Mouse (Mus musculus) yolk sac, embryonic 10.5 days (tissue): ENCODE data around the gene Fkrp.
A peak's percentile ranks its signal among the peaks of the same experiment; 100 is the strongest.

Source experiments
- DNase-seq: peaks from one replicate; pipeline ENCODE4 v3.0.0-alpha.2; 2017; ENCODE audit warnings: low spot score

Fkrp gene

DNA sequence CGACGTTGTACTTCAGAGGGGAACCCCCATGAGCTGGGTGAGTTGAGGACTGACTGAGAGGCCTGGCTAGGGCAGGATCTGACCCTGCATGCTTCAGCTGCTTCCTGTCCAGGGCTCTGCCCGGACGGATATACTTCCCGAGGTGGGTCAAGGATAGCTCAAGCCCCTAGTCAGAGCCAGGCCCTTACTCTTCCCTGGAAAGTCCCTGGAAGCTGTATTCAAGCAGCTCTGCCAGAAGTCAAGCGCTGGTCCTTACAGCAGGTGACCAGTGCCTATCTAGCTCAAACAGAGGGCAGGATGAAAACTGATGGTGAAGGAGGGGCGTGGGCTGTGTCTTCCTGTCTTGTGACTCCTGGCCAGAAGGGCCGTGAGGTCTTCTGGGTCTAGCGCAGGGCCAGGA lies 13.9 kb upstream of the Fkrp start:
- no peak for DNase-seq

DNA sequence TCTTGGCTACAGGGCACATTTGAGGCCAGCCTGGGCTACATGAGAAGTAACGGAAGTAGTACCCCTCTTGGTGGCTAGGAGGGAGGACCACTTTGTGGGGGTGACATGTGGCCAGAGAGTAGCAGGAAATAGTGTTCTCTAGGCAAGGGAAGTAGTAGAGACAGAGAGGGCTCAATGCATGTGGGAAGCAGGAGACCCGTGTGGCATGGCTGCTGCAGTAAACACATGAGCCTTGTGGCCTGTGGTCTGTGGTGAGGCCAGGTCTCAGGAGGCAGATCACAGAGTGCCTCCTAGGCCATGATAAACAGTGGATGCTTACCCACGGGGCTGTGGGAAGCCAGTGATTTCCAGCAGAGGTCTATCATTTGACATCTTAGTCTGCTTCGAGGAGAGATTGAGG lies 10.7 kb upstream of the Fkrp start:
- DNase-seq, result no peak

DNA sequence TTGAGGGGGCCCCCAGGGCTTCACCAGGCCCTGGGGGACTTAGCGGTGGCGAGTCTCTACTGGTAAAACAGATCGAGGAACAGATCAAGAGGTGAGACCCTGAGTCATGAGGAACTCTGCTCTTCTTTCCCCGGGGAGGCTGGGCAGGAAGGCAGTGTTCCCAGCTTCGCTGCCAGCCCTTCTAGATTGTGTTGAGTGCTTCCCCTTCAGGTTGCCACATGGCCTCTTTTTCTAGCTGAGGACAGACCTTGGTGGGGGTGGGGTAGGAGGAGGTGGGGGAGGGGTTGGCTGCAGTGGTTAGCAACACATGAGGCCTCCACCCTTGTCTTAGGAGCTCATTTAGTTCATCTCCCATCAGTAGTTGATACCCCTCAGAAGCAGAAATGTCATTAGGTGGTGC lies 10.0 kb upstream of the Fkrp start:
- DNase-seq, result no peak

DNA sequence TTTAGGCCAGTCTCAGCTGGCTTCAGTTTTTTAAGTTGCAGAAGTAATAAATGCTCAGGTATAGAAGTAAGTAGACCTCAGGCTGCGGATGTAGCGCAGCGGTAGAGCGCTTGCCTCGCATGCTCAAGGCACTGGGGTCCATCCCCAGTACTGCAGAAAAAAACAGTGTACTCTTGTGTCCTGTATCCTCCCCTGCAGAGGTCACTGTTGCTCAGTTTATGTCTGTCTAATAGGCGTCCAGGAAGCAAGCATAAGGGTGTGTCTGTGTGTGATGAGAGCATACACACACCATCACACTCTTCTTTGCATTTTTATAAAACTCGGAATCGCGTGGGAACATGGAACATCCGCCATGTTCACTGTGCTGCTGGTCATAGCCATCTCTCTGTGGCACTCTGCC lies 9.3 kb upstream of the Fkrp start:
- DNase-seq, result no peak

DNA sequence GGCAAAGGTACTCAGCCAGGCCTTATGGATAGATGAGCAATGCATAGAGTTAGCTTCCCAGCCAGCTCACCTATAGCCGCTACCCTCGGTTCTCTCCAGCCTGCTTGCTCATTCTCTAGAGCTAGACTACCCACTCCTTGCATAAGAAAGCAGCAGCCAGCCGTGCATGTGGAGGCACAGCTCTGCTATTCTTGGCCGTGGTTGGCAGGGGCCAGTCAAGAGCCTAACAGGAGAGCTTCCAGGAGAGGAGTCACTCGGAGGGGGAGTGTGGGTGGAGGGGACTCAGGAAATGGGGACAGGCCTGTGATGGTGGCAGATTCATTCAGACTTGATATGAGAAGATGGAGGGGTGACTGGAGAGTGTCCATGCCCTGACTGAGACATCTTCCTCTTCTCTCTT lies 7.2 kb upstream of the Fkrp start:
- no peak for DNase-seq

DNA sequence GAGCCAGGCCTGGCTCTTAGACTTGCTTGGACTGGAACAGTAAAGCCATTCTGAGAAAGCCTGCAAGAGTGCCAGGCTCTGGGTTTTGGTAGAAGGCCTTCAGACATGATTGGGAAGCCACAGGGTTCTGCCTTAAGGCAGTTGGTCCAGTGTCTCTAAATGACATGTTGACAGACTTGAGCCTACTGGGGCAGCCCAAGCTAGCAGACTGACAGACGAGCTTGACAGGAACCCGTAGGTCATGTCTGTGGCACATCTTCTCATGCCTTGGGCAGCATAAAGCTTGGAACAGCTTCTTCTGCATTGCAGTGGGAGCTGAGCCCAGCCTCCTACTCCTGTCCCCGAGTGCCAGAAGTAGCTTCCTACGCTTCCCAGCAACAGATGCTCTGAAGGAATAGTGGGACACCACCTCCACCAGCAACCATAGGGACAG lies 5.2 kb upstream of the Fkrp start:
- no peak for DNase-seq

DNA sequence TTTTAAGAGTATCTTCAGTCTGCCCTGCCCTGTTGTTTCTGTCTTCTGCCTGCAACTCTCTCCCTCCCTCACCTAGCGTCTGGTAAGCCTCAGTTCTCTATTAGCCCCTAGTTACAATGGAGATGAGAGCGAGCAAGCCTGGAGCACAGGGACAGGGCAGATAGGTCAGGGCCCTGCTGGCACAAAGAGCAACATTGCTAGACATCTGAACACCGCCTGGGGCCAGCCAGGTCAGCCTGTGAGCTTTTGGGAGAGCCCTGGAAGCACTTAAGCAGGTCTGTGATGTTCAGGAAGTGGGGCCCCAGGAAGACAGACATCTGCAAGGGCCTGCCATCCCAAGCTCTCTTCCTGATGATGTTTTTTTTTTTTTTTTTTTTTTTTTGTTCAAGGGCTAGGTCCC lies 4.6 kb upstream of the Fkrp start:
- DNase-seq, result no peak

DNA sequence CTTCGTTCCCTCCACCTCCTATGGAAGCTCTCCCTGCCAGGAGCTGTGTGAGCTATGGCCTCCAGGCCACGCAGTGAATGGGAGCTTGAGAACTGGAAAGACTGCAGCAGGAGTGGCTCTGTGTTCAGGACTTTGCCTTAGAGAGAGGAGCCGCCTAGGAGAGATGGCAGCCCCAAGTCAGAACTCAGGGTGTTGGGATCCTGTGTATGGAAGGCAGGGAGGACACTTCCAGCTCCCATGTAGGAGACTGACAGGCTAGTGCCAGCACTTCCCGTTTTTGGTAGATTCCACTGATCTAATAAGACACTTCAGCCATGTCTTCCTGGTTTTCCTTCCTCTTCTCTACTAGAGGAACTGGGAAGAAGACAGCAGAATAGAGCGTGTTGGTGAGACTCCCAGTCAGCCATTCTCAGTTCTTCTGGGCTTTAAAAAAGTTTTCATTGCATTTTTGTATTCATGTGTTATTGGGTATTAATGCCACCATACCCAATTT lies 3.8 kb upstream of the Fkrp start:
- no peak for DNase-seq

DNA sequence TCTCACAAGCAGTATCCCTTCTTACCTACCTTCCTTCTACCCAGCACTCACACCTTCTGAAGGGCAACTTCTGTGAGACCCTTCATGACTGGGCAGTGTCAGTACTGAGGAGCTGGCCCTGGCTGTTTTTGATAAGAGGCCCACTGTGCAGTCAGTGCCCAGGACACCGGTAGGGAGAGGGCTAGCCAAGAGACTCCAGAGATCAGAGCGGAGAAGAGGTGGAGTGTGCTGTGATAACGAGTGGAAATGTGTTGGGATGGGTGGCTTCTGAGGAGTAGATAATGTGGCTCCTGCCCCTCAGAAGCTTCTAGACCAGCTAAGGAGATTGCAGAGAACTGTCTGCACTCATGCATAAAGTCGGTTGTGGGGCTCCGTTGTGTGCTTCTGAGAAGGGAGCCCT lies 3.3 kb upstream of the Fkrp start:
- DNase-seq, result no peak

DNA sequence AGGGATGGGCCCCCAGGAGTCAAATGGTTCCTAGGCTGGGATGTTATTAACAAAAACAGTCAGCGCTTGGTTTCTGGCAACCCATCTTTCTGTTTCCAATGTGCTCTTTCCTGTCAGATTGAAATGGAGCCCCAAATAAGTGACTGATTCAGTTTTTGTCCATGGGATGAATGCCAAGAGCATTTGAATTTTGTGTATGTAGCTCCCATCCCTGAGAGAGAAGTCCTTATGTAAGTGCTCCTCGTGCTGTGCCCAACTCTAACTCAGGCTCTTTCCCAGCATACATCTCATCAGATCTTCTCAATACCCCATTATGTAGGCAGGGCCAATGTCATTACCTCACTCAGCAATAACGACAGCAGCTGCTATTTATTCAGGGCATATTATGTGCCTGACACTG lies 1.2 kb upstream of the Fkrp start:
- no peak for DNase-seq

DNA sequence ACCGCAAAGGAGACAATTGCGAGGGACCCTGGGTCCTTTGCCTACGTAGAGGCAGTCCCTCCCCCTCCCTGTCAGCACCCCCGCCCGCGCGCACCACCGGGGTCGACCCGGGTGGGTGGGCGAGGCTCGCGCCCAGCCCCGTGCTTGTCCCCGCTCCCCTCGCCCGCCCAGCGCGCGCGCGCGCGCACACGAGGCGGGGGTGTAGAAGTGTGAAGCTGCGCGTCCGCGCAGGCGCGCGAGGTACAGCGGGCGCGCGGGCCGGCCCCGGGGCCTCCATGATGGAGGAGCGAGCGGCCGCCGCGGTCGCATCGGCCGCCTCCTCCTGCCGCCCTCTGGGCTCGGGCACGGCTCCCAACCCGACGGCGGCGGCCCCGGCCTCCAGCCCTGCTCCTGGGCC lies 456 bp downstream of the Fkrp start:
- DNase-seq, result peak; percentile 76

DNA sequence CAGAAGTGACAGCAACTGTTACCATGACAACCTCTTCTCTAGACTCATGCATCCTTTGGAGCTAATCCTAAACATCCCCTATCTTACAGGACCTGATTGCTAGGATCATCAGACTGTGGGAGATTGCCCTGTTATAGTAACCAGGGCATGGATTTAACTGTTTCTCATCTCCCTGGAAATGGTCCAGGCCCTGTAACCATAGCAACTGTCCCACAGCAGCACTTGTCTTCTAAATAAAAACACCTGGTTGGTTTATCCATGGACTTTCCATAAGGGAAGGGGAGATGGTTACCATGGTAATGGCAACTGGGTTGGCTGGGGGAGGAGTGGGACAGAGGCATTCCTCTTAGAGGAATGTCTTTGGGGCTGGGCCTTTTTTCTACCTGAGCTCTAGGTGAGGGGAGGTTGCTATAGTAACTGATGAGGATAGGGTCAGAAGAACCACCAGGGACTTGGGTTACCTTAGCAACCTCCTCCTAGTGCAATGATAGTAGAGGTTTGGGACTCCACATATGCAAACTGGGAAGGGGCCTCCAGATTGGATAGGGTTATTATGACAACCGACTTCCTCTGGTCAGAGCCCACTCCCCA lies 1.1 kb downstream of the Fkrp start, which contains the start of gene Strn4:
Gene Strn4 (plus strand): TSS at position 539 of the 591 bp plus-strand sequence.
- DNase-seq, result peak; percentile 21

DNA sequence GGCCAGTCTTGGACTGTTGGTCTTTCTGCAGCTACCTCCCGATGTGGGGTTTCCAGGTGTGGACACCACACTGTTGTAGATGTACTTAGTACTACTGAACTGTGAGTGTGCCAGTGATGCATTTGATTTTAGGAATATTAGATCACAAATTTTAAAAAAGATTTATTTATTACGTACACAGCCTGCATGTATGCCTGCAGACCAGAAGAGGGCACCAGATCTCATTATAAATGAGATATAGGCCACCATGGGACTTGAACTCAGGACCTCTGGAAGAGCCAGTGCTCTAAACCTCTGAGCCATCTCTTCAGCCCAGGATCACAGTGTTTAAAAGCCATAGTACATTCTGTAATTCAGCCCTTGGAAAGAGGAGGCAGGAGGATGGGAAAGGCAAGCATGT lies 4.0 kb downstream of the Fkrp start:
- no peak for DNase-seq

DNA sequence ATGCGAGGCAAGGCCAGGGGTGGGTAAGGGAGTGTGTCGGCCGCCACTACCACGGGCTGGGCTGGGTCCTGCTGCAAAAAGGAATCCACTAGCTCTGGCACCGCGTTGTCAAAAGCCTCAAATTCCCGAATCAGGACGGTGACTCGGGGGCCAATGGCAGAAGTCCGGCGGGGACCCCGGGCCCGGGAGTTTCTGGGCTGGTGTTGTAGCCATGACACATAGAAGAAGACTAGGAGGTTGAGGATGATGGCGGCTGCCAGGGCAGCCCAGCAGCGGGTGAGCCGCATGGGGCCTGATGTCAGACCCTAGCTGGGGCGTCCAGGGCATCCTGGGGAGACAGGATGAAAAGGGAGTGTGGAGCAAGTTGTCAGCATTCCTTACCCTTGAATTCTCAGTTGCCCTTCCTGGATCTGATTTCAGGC lies 4.9 kb downstream of the Fkrp start:
- no peak for DNase-seq

DNA sequence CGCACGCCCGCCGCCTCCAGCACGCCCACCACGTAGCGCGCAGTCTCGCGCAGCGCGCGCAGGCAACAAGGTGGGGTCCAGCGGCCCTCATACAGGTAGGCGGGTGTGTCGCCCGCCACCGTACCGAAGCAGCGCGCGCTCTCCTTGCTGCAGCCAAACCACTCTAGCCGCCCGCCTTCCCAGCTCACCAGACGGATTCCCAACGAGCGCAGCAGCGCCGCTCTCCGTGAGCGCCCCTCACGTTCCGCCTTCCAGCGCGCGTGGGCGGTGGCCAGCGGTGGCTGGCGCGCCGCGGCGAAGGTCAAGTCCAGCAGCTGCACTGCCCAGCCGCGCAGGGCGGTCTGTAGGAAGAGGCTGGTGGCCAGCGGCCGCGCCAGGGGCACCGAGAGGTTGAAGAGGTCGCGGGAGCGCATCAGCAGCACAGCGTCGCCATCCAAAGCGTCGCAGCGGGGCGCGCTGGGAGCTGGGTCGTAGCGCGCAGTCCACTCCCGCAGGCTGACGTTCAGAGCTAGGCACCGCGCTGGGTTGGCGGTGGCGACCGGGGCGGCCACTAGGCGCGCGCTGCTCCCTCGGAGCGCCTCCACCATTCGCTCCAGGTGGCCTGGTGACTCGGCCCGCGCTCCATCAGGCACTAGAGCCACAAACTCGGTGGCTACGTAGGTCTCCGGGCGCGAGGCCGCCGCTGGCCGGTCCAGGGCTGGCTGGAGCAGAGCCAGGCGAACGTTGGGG lies 5.4 kb downstream of the Fkrp start:
- DNase-seq, result no peak

DNA sequence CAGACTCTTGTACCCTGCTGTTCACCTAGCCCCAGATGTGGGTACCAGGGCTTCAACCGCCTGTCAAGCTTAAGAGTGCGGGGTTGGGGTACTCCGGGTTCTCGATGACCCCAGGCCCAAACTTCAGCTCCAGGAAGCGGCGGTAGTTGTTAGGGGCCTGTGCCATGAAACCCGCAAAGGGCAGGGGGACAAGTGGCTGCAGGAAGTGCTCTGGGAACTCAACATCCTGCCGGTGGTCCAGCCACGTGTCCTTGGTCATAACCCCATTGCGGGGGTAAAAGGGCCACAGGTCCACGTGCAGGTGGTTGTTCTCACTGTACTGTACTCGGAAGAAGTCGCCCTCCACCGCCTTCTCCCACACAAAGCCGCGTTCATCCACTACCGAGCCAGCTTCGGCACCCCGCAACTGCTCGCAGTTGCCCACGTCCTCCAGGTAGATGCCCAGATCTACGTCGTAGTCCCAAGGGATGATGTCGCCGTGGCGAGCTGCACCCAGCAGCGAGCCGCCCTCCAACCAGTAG lies 6.1 kb downstream of the Fkrp start:
- no peak for DNase-seq

DNA sequence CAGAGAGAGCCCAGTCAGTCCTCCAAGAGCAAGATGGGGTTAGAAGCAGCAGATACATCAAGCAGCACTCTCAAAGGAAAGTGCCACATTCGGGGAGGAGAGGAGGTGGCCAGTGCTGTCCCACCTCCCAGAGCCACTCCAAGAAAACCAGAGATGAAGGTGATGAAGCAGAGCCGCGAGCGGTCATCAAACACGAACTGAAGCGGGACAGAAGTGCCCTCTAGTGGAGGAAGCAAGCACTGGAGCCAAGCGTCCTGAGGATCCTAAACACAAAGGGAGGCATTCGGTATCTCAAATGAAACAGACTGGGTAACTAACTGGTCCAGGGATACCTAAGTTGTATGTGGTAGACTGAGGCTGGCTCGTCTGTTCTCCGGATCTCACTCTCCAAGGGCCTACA lies 6.8 kb downstream of the Fkrp start:
- peak; percentile 45 for DNase-seq

DNA sequence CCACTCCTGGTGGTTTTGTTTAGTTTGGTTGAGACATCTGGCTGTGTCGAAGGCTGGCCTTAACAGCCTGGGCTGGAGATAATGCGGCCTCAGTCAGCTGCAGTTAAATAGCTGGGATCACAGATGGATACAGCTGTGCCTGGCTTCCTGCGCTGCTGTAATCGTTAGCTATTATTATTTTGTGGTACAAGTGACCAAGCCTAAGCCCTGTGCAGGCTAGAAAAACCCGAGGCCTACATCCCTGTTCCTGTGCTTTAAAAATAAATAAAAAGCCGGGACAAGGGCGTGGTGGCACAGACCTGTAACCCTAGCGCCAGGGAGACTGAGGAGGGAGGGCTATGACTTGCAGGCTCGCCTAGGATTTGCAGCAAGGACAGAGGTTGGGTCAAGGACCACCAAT lies 7.9 kb downstream of the Fkrp start:
- DNase-seq, result no peak

DNA sequence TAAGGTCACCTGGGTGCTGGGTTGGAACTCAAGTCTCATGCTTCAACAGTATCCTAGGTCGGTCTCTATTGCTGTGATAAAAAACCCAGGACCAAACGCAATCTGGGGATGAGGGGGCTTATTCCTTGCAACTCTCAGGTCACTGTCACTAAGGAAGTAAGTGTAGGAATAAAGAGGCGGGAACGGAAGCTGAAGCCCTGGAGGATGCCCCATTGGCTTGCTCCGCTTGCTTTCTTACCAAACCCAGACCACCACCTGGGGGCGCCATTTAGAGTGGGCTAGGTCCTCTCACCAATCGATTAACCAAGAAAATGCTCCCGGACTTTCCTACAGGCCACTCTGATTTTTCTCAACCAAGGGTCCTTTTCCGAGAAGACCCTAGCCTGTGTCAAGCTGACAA lies 8.6 kb downstream of the Fkrp start:
- no peak for DNase-seq

DNA sequence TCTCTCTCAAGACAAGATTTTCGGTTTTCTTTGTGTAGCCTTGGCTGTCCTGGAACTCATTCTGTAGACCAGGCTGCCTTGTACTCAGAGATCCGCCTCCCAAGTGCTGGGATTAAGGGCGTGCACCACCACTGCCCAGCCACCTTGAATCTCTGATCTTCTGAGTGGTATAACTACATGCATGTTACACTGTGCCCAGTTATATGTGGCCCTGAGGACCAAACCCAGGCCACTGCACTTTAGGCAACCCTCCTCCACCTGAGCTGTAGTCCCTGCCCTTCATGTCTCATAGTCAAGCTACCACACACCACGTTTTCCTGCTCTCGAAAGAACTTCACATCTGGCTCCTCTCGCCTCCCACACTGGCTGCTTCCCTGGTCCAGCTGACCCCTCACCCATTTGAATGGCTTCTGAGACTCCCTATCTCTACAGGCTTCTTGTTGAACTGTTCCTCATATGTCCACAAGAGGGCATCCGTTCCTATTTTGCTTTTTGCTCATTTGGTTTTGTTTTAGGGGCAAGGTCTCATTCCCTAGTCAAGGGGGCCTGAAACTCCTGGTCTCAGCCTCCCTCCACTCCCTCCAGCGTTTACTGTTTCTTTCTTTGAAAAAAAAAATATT lies 12.0 kb downstream of the Fkrp start:
- DNase-seq, result no peak

DNA sequence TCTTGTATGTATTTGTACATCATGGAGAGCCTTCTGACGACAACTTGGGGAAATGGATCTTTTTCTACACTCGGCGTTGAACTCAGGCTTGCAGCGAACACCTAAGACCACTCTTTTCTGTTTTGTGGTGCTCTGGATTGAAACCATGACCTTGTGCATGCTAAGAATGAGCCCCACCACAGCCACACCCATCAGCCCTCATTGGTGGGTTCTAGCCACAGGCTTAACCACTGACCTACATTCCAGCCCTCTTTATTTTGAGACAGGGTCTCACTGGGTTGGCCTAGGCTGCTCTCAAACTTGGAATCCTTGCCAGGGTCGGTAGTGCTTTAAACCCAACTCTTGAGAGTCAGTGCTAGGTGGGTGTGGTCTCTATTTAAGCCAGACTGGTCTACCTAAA lies 21.6 kb downstream of the Fkrp start:
- no peak for DNase-seq

DNA sequence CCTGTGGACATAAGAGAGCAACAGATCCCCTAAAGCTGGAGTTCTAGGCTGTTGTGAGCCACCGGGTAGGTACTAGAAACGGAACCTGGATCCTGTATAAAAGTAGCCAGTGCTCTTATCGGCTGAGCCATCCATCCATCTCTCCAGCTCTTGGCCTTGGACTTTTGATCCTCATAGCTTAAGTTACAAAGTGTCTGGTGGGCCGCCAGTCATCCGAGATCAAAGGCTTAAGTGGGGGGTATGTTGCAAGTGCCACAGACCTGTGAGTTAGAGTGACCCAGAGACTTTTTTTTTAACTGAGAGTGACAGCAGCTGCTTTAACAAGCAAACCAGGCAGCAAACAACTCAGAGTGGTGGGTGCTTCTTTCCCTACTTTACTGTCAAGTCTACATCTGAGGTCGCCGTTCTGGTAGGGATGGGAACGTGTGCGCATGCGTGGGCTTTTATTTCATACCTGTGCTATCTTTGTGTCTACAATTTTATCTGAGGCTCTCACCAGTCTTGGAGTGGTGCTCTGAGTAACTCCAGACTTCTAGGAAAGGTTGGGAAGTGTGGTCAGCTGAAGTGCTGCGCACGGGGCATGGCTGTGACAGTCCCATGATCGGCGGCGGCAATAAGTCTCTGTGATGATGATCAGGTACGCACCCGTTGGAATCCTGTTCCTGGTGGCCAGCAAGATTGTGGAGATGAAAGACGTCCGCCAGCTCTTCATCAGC lies 23.4 kb downstream of the Fkrp start:
- peak; percentile 32 for DNase-seq

DNA sequence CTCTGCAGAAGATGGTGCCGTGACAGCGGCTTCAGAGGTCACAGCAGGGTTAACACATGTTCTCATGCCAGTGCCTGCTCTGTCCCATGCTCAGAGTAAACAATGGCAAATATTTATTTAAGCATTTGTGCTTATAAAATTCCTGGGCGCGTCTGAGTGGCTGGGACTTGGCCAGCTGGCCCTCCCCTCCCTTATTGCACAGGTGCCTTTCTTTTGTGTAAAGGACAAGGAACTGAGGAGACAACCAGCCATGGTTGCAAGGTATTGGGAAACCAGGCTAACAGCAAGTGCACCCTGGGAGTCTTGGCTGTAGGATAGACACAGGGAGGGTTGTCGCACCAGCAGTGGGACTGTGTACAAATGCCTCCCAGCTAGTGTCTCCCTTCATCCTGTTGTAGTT lies 24.2 kb downstream of the Fkrp start:
- no peak for DNase-seq
